Mouse (Mus musculus): ENCODE data around the gene Slc25a21.

DNA sequence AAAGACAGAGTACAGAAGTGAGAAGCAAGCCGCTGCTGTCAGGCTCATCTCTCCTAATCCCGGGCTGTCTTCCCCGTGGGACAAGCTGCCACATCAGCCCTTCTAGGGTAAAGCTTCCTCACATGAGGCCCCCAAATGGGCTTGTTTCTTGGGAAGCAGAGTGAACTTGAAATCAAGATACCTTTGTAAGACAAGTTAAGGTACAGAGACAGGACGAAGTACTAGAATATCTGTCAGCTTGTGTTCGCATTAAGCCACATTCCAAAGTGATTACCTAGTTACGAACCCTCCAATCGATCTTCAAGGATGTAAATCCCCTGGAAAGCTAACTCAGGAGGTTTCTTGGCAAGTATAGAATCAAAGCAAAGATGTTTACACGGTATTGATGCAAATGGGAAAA is 78.7 kb downstream of the Slc25a21 start:
- no peak for TF ChIP-seq CTCF (conservative IDR thresholded peaks at IDR 0.05; ENCODE audit: insufficient read depth, insufficient read length, low read depth, low read length)
- TF ChIP-seq POLR2A (IDR thresholded peaks at IDR 0.05; ENCODE audit: low read depth, low read length): no peak

Measured in kidney, adult 2 months (tissue).